Mouse (Mus musculus) forebrain, embryonic 14.5 days (tissue): ENCODE measurements around the gene Pdhx. TPM values are rescaled to one million over a fixed set of nuclear protein-coding genes. Genes with fewer than 3 reads are reported as not detected.

Experiments
- ATAC-seq: fragments of 200-750 bp; cut with Nextera tagmentation; 2 replicates; pipeline ENCODE4 v1.8.0; 2017; ENCODE audit warnings: mild to moderate bottlenecking, moderate library complexity
- DNase-seq: peaks from one replicate; pipeline ENCODE4 v3.0.0-alpha.2; 2015; ENCODE audit warnings: low spot score
- H3K27ac ChIP-seq: fragments of 300-500 bp; sonication (generic); 2 replicates; pipeline ENCODE4 v1.5.1; 2014; ENCODE audit warnings: low read depth, mild to moderate bottlenecking, control low read depth, low read length, moderate library complexity
- H3K27me3 ChIP-seq: fragments of 300-500 bp; sonication (generic); replicated peaks from 2 replicates; pipeline ENCODE4 v1.6.1; 2014; ENCODE audit warnings: low read length, control low read depth, mixed read lengths; ENCODE audit not compliant: control insufficient read depth, insufficient read depth
- H3K36me3 ChIP-seq: fragments of 300-500 bp; sonication (generic); 2 replicates; pipeline ENCODE4 v1.6.1; 2014; ENCODE audit warnings: low read length, control low read depth; ENCODE audit not compliant: control insufficient read depth, insufficient read depth
- H3K4me1 ChIP-seq: fragments of 300-500 bp; sonication (generic); 2 replicates; pipeline ENCODE4 v1.6.1; 2014; ENCODE audit warnings: antibody characterized with exemption, low read length, control low read depth; ENCODE audit not compliant: control insufficient read depth, insufficient read depth
- H3K4me2 ChIP-seq: fragments of 300-500 bp; sonication (generic); 2 replicates; pipeline ENCODE4 v1.6.1; 2014; ENCODE audit warnings: mild to moderate bottlenecking, control low read depth, low read length
- H3K4me3 ChIP-seq: fragments of 300-500 bp; sonication (generic); 2 replicates; pipeline ENCODE4 v1.5.1; 2014; ENCODE audit warnings: low read depth, low read length, control low read depth
- H3K9ac ChIP-seq: fragments of 300-500 bp; sonication (generic); 2 replicates; pipeline ENCODE4 v1.6.1; 2014; ENCODE audit warnings: mild to moderate bottlenecking, low read length, control low read depth, moderate library complexity
- H3K9me3 ChIP-seq: fragments of 300-500 bp; sonication (generic); replicated peaks from 2 replicates; pipeline ENCODE4 v1.6.1; 2016; ENCODE audit warnings: low read length, control low read depth, mixed read lengths; ENCODE audit not compliant: control insufficient read depth
- WGBS: fragments of 180-500 bp; shearing (Covaris S2); extraction: QIAGEN DNeasy Blood & Tissue Kit; methylation state at CpG from one replicate; pipeline ENCODE4 v1.1.7; 2014; 5-methylcytosine and 5-hydroxymethylcytosine counted together
- polyA plus RNA-seq: library from polyadenylated mRNA; unstranded; fragments of >200 nt; fragmentation: Nextera tagmentation; extraction: Ambion mirVana; gene quantifications from 2 replicates; pipeline ENCODE4 v1.2.1, GENCODE M21; 2014

The Pdhx gene
- polyA plus RNA-seq, 1 experiment from 2014 or later = 63.8 TPM

- Histone ChIP-seq H3K27ac (no peak overlapping the region), H3K4me1 (no peaks in the 10 kb centered on the region), H3K9ac (no peak overlapping the region), H3K9me3 (no peaks in the 10 kb centered on the region), H3K27me3 (no peaks in the 10 kb centered on the region), H3K4me2 (no peak overlapping the region), H3K4me3 (no peak overlapping the region), H3K36me3 (0 out of 2 replicates have a peak, but pooled peaks cover 6% of the 10 kb centered on the region)
- WGBS = 33% methylated on average over 8 of the region's 8 CpGs
- ATAC-seq (0 out of 2 replicates have a peak, but pooled peaks have one; percentile 26), DNase-seq (peak; percentile 21)
Measured at GRCm38 (mm10) chr2:103040896-103041295, 32.4 kb downstream of the Pdhx start.

GRCm38 (mm10) chr2:103037831-103038230 lies 35.5 kb downstream of the Pdhx start:
- H3K4me3 ChIP-seq = no peak overlapping the region
- H3K4me1 ChIP-seq = no peaks in the 10 kb centered on the region
- ATAC-seq (no peak), DNase-seq (no peak)
- H3K9me3 ChIP-seq = no peaks in the 10 kb centered on the region
- H3K4me2 ChIP-seq = no peak overlapping the region
- no peaks in the 10 kb centered on the region for H3K27me3 ChIP-seq
- H3K27ac ChIP-seq = no peak overlapping the region
- WGBS = 57% methylated on average over 4 of the region's 4 CpGs
- peaks cover 12% of the 10 kb centered on the region; the same call in 1 of the 2 replicates for H3K36me3 ChIP-seq
- H3K9ac ChIP-seq = no peak overlapping the region

DNA sequence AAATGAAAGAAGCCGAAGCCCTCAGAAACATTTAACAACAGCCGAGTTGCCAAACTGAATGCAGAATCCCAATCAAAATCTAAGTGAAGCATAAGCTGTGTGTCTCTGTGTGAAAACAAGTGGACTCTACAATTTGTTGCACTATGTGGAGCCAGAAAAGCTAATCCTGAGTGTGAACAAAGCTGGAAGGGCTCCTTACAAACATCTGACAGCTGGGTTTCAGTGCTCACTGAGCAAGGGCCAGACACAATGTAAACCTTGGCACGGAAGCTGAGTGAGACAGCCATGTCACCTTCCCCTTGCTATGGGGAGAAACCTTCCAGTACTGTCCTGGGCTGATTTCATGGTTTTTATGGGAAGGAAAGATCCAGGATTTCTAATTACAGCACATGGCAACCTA lies 50.6 kb downstream of the Pdhx start:
- DNase-seq = peak; percentile 79
- no peak overlapping the region for H3K4me3 ChIP-seq
- no peak overlapping the region for H3K27ac ChIP-seq
- peak; percentile 51 for ATAC-seq
- WGBS = 23% methylated on average over 3 of the region's 3 CpGs
- no peak overlapping the region for H3K4me2 ChIP-seq
- H3K9ac ChIP-seq = no peak overlapping the region
- no peaks in the 10 kb centered on the region for H3K9me3 ChIP-seq
- no peaks in the 10 kb centered on the region for H3K27me3 ChIP-seq
- 0 out of 2 replicates have a peak, but pooled peaks cover 4% of the 10 kb centered on the region for H3K36me3 ChIP-seq
- H3K4me1 ChIP-seq = peaks cover 15% of the 10 kb centered on the region

DNA sequence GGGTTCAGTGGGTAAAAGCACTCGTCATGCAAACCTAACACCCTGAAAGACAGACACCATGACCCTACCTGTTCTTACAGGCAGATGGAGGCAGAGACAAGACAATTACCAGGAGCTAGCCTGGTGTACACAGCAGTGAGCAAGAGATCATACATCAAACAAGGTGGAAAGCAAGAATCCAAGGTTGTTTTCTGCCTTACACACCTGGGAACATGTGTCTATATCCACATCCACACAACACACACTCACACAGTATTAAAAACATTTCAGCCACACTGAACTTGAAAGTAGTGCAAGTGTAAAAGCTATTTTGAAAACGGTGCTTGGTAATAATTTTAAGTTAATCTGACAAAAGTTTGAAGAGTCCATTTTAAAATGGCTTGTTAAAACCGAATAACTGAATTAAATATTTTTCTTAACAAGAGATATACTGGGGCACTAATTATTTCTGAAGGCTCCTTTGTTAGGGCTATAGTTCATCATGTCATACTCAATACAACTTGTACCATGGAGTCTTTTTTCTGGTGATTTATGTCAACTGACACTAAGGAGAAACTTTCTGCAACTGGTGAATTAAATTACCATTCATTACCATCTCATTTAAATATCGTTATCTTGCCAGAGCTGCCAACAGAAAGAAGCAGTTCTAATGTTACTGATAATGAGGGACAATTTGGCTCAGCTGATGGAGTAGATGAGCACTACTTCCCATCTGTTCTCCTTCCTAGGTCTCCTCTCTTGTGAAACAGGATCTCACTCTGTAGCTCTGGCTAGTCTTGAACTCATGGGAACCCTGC lies 52.9 kb downstream of the Pdhx start:
- no peak overlapping the region for H3K4me2 ChIP-seq
- no peak overlapping the region for H3K4me3 ChIP-seq
- ATAC-seq (peak; percentile 84), DNase-seq (peak; percentile 88)
- H3K4me1 ChIP-seq = peaks cover 15% of the 10 kb centered on the region
- no peak overlapping the region for H3K9ac ChIP-seq
- 0 out of 2 replicates have a peak, but pooled peaks cover 4% of the 10 kb centered on the region for H3K36me3 ChIP-seq
- 19% methylated on average over 4 of the region's 4 CpGs for WGBS
- H3K27me3 ChIP-seq = no peaks in the 10 kb centered on the region
- H3K27ac ChIP-seq = no peak overlapping the region
- H3K9me3 ChIP-seq = no peaks in the 10 kb centered on the region

DNA sequence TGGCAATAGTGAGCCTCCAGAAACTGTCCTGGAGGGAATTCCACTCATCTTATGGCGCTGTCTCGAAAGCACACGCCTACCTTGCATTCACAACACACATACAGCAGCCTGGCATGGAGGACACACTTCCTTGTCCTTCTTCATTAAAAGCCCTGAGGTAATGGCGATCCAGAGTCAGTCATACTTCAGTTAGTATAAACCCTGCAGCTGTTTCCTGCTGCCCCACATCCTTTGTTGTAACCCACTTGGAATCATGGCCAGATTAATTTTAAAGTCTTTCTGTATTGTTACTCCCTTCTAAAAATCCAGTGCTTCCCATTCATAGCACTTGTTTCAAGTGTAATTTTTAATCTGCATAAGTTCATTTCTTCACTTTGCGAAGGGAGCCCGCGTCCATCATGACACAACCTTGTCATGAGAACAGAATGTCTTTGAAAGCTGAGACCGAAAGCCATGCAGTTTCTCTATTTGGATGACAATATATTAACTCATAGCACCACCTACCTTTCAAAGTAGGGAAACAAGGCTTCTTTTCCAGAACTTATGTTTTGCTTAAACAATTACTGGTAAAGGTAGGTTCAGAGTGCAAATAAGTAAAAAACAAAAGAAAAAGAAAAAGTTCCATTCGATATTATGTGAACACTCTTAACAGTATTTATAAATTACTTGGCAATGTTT lies 54.4 kb downstream of the Pdhx start:
- Histone ChIP-seq H3K4me2 (no peak overlapping the region), H3K9ac (no peak overlapping the region), H3K9me3 (no peaks in the 10 kb centered on the region), H3K4me1 (peaks cover 15% of the 10 kb centered on the region), H3K4me3 (no peak overlapping the region), H3K27me3 (no peaks in the 10 kb centered on the region), H3K36me3 (0 out of 2 replicates have a peak, but pooled peaks cover 1% of the 10 kb centered on the region), H3K27ac (no peak overlapping the region)
- DNase-seq = peak; percentile 73
- no peak for ATAC-seq
- 76% methylated on average over 9 of the region's 9 CpGs for WGBS

DNA sequence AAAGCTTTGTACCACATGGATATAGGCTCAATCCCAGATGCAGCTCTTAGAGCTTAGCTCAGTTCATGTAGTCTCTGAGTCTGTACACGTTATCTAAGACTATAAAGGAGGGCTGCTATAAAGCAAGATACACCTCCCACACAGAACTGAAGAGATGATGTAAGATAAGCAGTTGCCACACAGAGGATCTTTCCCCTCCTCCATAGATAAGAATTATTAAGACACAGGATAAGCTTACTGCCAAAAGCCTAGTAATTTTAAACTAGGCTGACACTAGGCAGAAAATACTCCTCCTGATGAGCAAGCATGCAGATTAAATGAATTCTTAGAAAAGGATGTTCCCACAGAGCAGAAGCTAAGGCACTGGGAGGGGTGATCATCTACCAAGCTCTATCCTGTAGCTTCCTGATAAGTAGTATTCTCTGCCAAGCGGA lies 55.9 kb downstream of the Pdhx start:
- peaks cover 11% of the 10 kb centered on the region for H3K4me1 ChIP-seq
- no peak for ATAC-seq
- H3K9me3 ChIP-seq = no peaks in the 10 kb centered on the region
- H3K9ac ChIP-seq = no peak overlapping the region
- no peak overlapping the region for H3K27ac ChIP-seq
- no peaks in the 10 kb centered on the region for H3K27me3 ChIP-seq
- no peak overlapping the region for H3K4me3 ChIP-seq
- no peaks in the 10 kb centered on the region for H3K36me3 ChIP-seq
- H3K4me2 ChIP-seq = no peak overlapping the region
- DNase-seq = no peak
- 86% methylated on average over 2 of the region's 2 CpGs for WGBS

DNA sequence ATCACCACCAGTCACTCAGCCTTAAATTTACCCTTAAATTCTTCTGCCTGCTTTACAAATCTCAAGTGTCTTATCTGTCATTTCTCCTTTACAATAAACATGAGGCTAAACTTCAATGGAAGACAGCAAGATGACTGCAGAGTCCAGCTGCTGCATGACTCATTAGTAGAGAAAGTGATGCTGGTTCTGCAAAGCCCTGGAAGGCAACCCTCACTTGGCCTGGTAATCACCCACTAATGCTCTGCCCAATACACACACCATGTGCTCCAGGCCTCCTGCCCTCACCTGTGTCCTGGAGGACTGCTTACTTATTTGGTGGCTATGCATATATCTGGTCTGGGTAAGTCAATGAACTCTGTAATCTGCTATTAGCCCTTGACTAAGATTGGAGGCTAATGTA lies 57.2 kb downstream of the Pdhx start:
- Histone ChIP-seq H3K27ac (no peak overlapping the region), H3K9me3 (no peaks in the 10 kb centered on the region), H3K4me2 (no peak overlapping the region), H3K36me3 (no peaks in the 10 kb centered on the region), H3K9ac (no peak overlapping the region), H3K27me3 (no peaks in the 10 kb centered on the region), H3K4me3 (no peak overlapping the region), H3K4me1 (peaks cover 10% of the 10 kb centered on the region)
- DNase-seq (no peak), ATAC-seq (no peak)

GRCm38 (mm10) chr2:103012782-103013575 lies 60.3 kb downstream of the Pdhx start:
- Histone ChIP-seq H3K27me3 (no peaks in the 10 kb centered on the region), H3K4me3 (no peak overlapping the region), H3K36me3 (no peaks in the 10 kb centered on the region), H3K27ac (no peak overlapping the region), H3K4me2 (no peak overlapping the region), H3K4me1 (no peaks in the 10 kb centered on the region), H3K9ac (no peak overlapping the region), H3K9me3 (no peaks in the 10 kb centered on the region)
- DNase-seq = no peak
- WGBS = 88% methylated on average over 4 of the region's 4 CpGs
- no peak for ATAC-seq
